Comparison of ENCODE assay signal across 18 mouse cellular contexts in genomic region chr9:13608532-13609071, GRCm38 (mm10).
A peak's percentile ranks its signal among the peaks of the same experiment; 100 is the strongest.
DNase-seq lines count a peak whose midpoint lies in the region; ATAC-seq and TF ChIP-seq lines count a peak whose summit lies in the region.
"Had no signal": no experiment of that assay in that cellular context is flagged by ENCODE, and none has a peak within 500 bp of the region (broad histone marks: within the 10 kb centered on the region; RNA-seq: fewer than 3 reads in every experiment).

No protein-coding gene starts in this region.

- H3K9ac ChIP-seq in lung, embryonic 15.5 days, result no peak overlapping the region
- H3K9ac ChIP-seq: forebrain, embryonic 13.5 days; hindbrain, embryonic 12.5 days had no signal

- no peaks in the 10 kb centered on the region for H3K9me3 ChIP-seq in lung, embryonic 15.5 days
- H3K9me3 ChIP-seq: embryonic facial prominence, embryonic 10.5 days; forebrain, embryonic 13.5 days; hindbrain, embryonic 12.5 days had no signal

- H3K27ac ChIP-seq in lung, embryonic 15.5 days, result 0 out of 2 replicates have a peak overlapping the region, but pooled peaks have one; percentile 20
- H3K27ac ChIP-seq in macrophage, result peak overlapping the region; percentile 31
- H3K27ac ChIP-seq: embryonic facial prominence, embryonic 10.5 days; forebrain, embryonic 13.5 days; gastrocnemius, adult 2 months; hindbrain, embryonic 12.5 days had no signal

- no peak for DNase-seq in lung, adult 2 months
- peak; percentile 35 for DNase-seq in 3134 (ENCODE audit: extremely low read depth, insufficient read length, low spot score)
- DNase-seq in 3T3-L1 (ENCODE audit: low read depth, low spot score), result peak; percentile 31
- DNase-seq in layer of hippocampus, adult 18-20 months (ENCODE audit: low spot score in 2 of 2), result no peak
- DNase-seq: adrenal gland, adult 8-10 months; cerebellum, adult 2 months; cerebellum, postnatal 10 days; gastrocnemius, adult 2 months; gastrocnemius, postnatal 25 days; heart, postnatal 10 days; heart, postnatal 4 days had no signal

- no peaks in the 10 kb centered on the region for H3K79me2 ChIP-seq in macrophage (ENCODE audit: inconsistent target)

- H3K4me1 ChIP-seq in lung, embryonic 15.5 days, result peaks cover 27% of the 10 kb centered on the region
- H3K4me1 ChIP-seq in lung, adult 2 months (ENCODE audit: control insufficient read depth, insufficient read depth, low read length), result peaks cover 6% of the 10 kb centered on the region

- no peak overlapping the region for H3K4me2 ChIP-seq in lung, embryonic 15.5 days
- H3K4me2 ChIP-seq: forebrain, embryonic 13.5 days; hindbrain, embryonic 12.5 days had no signal

- ATAC-seq in lung, embryonic 15.5 days (ENCODE audit: borderline replicate concordance, extremely low read depth, low FRiP score, low TSS enrichment), result no peak
- ATAC-seq: hindbrain, embryonic 16.5 days had no signal

- no peaks in the 10 kb centered on the region for H3K36me3 ChIP-seq in lung, embryonic 15.5 days
- no peaks in the 10 kb centered on the region for H3K36me3 ChIP-seq in macrophage (ENCODE audit: inconsistent target)
- H3K36me3 ChIP-seq: embryonic facial prominence, embryonic 10.5 days; hindbrain, embryonic 12.5 days had no signal

- 53% methylated on average over 3 of the region's 3 CpGs for WGBS in lung, embryonic 15.5 days
- 41% methylated on average over 3 of the region's 3 CpGs for WGBS in lung, adult 2 months
- WGBS in macrophage (ENCODE audit: missing documents), result 70% methylated on average over 3 of the region's 3 CpGs

- H3K4me3 ChIP-seq in lung, embryonic 15.5 days, result no peak overlapping the region
- no peak overlapping the region for H3K4me3 ChIP-seq in lung, adult 2 months (replicated peaks; ENCODE audit: extremely low read depth, low read depth, low read length)
- no peak overlapping the region for H3K4me3 ChIP-seq in macrophage (ENCODE audit: inconsistent target)
- H3K4me3 ChIP-seq: embryonic facial prominence, embryonic 10.5 days; forebrain, embryonic 13.5 days; gastrocnemius, adult 2 months; hindbrain, embryonic 12.5 days had no signal

- TF ChIP-seq POLR2A in lung, adult 2 months (IDR thresholded peaks at IDR 0.05; ENCODE audit: borderline replicate concordance, extremely low read depth, low read depth, low read length), result no peak

- no peak for TF ChIP-seq CTCF in lung, adult 2 months (IDR thresholded peaks at IDR 0.05; ENCODE audit: insufficient read depth, low read length)

- H3K27me3 ChIP-seq in lung, embryonic 15.5 days, result no peaks in the 10 kb centered on the region
- H3K27me3 ChIP-seq: CH12.LX; forebrain, embryonic 13.5 days; hindbrain, embryonic 12.5 days had no signal

Comparison
In these comparisons a context has a peak if more than half of its experiments do, and no peak if none do; other contexts are left out.
1. DNase-seq: peak in 3134 (single experiment) and 3T3-L1 (single experiment); none in lung, adult 2 months (single experiment) and layer of hippocampus, adult 18-20 months (0 of 2).